Comparison of ENCODE assay signal across 19 mouse cellular contexts in the genomic region with DNA sequence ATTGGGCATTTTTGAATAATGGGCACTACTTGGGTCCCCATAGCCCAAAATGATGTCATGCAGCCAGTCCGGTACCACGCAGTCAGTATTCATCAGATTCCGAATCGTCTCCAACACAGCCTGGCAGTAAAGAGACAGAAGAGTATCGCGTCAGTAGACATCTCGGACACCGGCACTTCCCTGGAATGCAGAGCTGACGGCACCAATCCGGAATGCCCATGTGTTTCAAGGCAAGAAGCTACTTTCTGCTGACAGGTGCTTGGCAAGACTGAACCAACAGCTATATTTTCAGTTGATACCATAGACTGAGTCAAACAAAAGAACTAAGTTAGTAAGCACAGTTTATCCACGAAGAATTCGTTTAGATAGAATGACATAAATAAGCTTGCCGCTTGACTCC. TPM values are rescaled to one million over a fixed set of nuclear protein-coding genes. Genes with fewer than 3 reads are reported as not detected.
DNase-seq lines count a peak whose midpoint lies in the region; ATAC-seq and TF ChIP-seq lines count a peak whose summit lies in the region.
"Had no signal": no experiment of that assay in that cellular context is flagged by ENCODE, and none has a peak within 500 bp of the region (broad histone marks: within the 10 kb centered on the region; RNA-seq: fewer than 3 reads in every experiment).

No protein-coding gene starts in this region.

- no peaks in the 10 kb centered on the region for H3K27me3 ChIP-seq in heart, adult 2 months (ENCODE audit: control insufficient read depth, insufficient read depth, low read length)
- no peaks in the 10 kb centered on the region for H3K27me3 ChIP-seq in heart, embryonic 14.5 days (ENCODE audit: control insufficient read depth, insufficient read depth, low read length)
- H3K27me3 ChIP-seq: embryonic facial prominence, embryonic 15.5 days had no signal

- H3K36me3 ChIP-seq in heart, adult 2 months (ENCODE audit: control insufficient read depth, insufficient read depth, low read length): peaks cover 11% of the 10 kb centered on the region
- peaks cover 85% of the 10 kb centered on the region for H3K36me3 ChIP-seq in heart, embryonic 14.5 days (ENCODE audit: control insufficient read depth, insufficient read depth, low read length)

- peak; percentile 54 for DNase-seq in gastrocnemius, adult 2 months
- no peak for DNase-seq in gastrocnemius, postnatal 36 days
- DNase-seq in heart, adult 2 months: peak; percentile 27 to 66
- peak; percentile 68 for DNase-seq in heart, postnatal 4 days
- no peak for DNase-seq in cerebellum, adult 11 months
- DNase-seq: adrenal gland, postnatal 14 days; cerebellum, postnatal 14 days; forebrain, postnatal 0 days; kidney, adult 18-20 months; kidney, postnatal 14 days; lung, adult 2 months; lung, postnatal 36 days; thymus, postnatal 25 days had no signal

- no peak for TF ChIP-seq POLR2A in heart, adult 2 months (IDR thresholded peaks at IDR 0.05; ENCODE audit: insufficient read depth, low read depth, low read length)

- no peaks in the 10 kb centered on the region for H3K4me1 ChIP-seq in heart, adult 2 months (ENCODE audit: control insufficient read depth, insufficient read depth, low read length)
- peaks cover 4 to 14% of the 10 kb centered on the region in 2 experiments for H3K4me1 ChIP-seq in heart, embryonic 14.5 days (ENCODE audit: control insufficient read depth in 2 of 2, insufficient read depth in 2 of 2, low read length in 2 of 2)
- H3K4me1 ChIP-seq: embryonic facial prominence, embryonic 15.5 days had no signal

- peak; percentile 69 for ATAC-seq in heart, embryonic 14.5 days (ENCODE audit: insufficient number of reproducible peaks, insufficient read depth, low FRiP score, low read depth)
- ATAC-seq in megakaryocyte, adult 5-6 weeks (ENCODE audit: poor library complexity, severe bottlenecking): no peak
- ATAC-seq: forebrain, postnatal 0 days had no signal

- H3K4me3 ChIP-seq in gastrocnemius, adult 2 months: no peak overlapping the region
- no peak overlapping the region for H3K4me3 ChIP-seq in heart, adult 2 months
- no peak overlapping the region for H3K4me3 ChIP-seq in heart, embryonic 14.5 days (ENCODE audit: control insufficient read depth in 1 of 2, insufficient read depth in 1 of 2, low read depth in 1 of 2, low read length in 2 of 2)
- H3K4me3 ChIP-seq: embryonic facial prominence, embryonic 15.5 days; layer of hippocampus, adult 2 months had no signal

- H3K9ac ChIP-seq in heart, adult 2 months (ENCODE audit: low read depth, low read length): no peak overlapping the region
- peak overlapping the region; percentile 55 for H3K9ac ChIP-seq in heart, embryonic 14.5 days (ENCODE audit: low read length)
- H3K9ac ChIP-seq: embryonic facial prominence, embryonic 15.5 days; forebrain, postnatal 0 days had no signal

- TF ChIP-seq CTCF in gastrocnemius, adult 2 months (IDR thresholded peaks at IDR 0.05): no peak
- TF ChIP-seq CTCF in heart, adult 2 months (IDR thresholded peaks at IDR 0.05): no peak

- H3K79me2 ChIP-seq in heart, adult 2 months (replicated peaks; ENCODE audit: control insufficient read depth, insufficient read depth, low read length): no peaks in the 10 kb centered on the region; the same call in 1 of the 2 replicates

- intact Hi-C loops in gastrocnemius, adult 2 months (cut with DNase I): no loop called here
- intact Hi-C loops in gastrocnemius, postnatal 36 days (cut with DNase I): loop anchor here (5.0 kb wide), 1 partner anchor 78 kb away; a partner anchor contains a TSS
- intact Hi-C loops in heart, adult 2 months (cut with DNase I): loop anchor here (2.0 to 5.0 kb wide), 2 partner anchors 74 to 158 kb away; no protein-coding TSS in a partner anchor

- H3K27ac ChIP-seq in gastrocnemius, adult 2 months: peak overlapping the region; percentile 38; the same call in 1 of the 2 replicates
- peak overlapping the region; percentile 66 for H3K27ac ChIP-seq in heart, adult 2 months
- H3K27ac ChIP-seq in heart, embryonic 14.5 days (replicated peaks in 1 of 2; ENCODE audit: control insufficient read depth in 1 of 2, insufficient read depth in 1 of 2, low read depth in 2 of 2, low read length in 2 of 2): peak overlapping the region; percentile 90 to 93
- H3K27ac ChIP-seq: embryonic facial prominence, embryonic 15.5 days; layer of hippocampus, adult 2 months; stomach, postnatal 0 days had no signal

- peak overlapping the region; percentile 41 for H3K4me2 ChIP-seq in heart, embryonic 14.5 days (ENCODE audit: low read length)
- H3K4me2 ChIP-seq: embryonic facial prominence, embryonic 15.5 days had no signal

- H3K9me3 ChIP-seq in heart, embryonic 14.5 days (ENCODE audit: control insufficient read depth, low read length): no peaks in the 10 kb centered on the region
- H3K9me3 ChIP-seq: embryonic facial prominence, embryonic 15.5 days; G1E had no signal

- no peak for TF ChIP-seq EP300 in heart, adult 2 months (IDR thresholded peaks at IDR 0.05; ENCODE audit: insufficient read depth, low read depth, low read length)

- WGBS in heart, adult 2 months: 65% methylated on average over 13 of the region's 13 CpGs
- 26% methylated on average over 13 of the region's 13 CpGs for WGBS in heart, embryonic 14.5 days

RNA-seq across cellular contexts. Expression of a gene that starts 56.2 kb away (rescaled TPM):
- 10 to 100 TPM; 11.6 to 13.9 TPM for total RNA-seq in gastrocnemius, adult 2 months (2021)
- 10 to 100 TPM in 1 of 2 experiments, 1 to 10 TPM in 1; 8.8 to 11.0 TPM for total RNA-seq in gastrocnemius, postnatal 36 days (2021)
- 10 to 100 TPM; 17.6 to 17.7 TPM for total RNA-seq in heart, adult 2 months (2021)
- 10.3 and 16.0 TPM in 2 replicates for polyA plus RNA-seq in heart, adult 2 months (2012; rRNA removed)
- polyA plus RNA-seq in heart, embryonic 14.5 days (2014; fragmentation: Nextera tagmentation; extraction: Ambion mirVana): 28.0 and 30.6 TPM in 2 replicates
- 10 to 100 TPM; 26.0 to 26.6 TPM for total RNA-seq in heart, postnatal 4 days (2021)
- total RNA-seq in megakaryocyte, adult 5-6 weeks (2015): 35.9 and 38.2 TPM in 2 replicates
- 29.1 and 34.1 TPM in 2 replicates for total RNA-seq in megakaryocyte, adult 5-6 weeks (2017)

Comparison
In these comparisons a context has a peak if more than half of its experiments do, and no peak if none do; other contexts are left out.
1. DNase-seq: peak in gastrocnemius, adult 2 months (single experiment), heart, adult 2 months (2 of 2) and heart, postnatal 4 days (single experiment); none in gastrocnemius, postnatal 36 days (0 of 2) and cerebellum, adult 11 months (single experiment).
2. H3K27ac ChIP-seq: peak in every context shown above with its lines; median percentile 92 in heart, embryonic 14.5 days; 66 in heart, adult 2 months; 38 in gastrocnemius, adult 2 months.